Mouse (Mus musculus) E14TG2a.4 (cell line): Measurements from ENCODE around the gene Vwa3b.
A peak's percentile ranks its signal among the peaks of the same experiment; 100 is the strongest.

ENCODE experiments used
- H3K27me3 ChIP-seq: 2 replicates; pipeline ENCODE4 v1.6.1; 2014; ENCODE audit warnings: low read length, control low read depth; ENCODE audit not compliant: insufficient read depth
- H3K36me3 ChIP-seq: 2 replicates; pipeline ENCODE4 v1.6.1; 2014; ENCODE audit warnings: low read length, control low read depth; ENCODE audit not compliant: insufficient read depth
- H3K4me1 ChIP-seq: replicated peaks from 2 replicates; pipeline ENCODE4 v1.6.1; 2014; ENCODE audit warnings: low read depth, low read length, control low read depth
- H3K4me3 ChIP-seq: replicated peaks from 2 replicates; pipeline ENCODE4 v1.5.1; 2014; ENCODE audit warnings: mild to moderate bottlenecking, low read length
- H3K9me3 ChIP-seq: 2 replicates; pipeline ENCODE4 v1.6.1; 2014; ENCODE audit warnings: low read length, control low read depth
- CTCF ChIP-seq: conservative IDR thresholded peaks from 2 replicates; pipeline ENCODE4 v1.5.1; 2014; ENCODE audit warnings: low read length
- NANOG ChIP-seq: IDR thresholded peaks from 2 replicates; pipeline ENCODE4 v1.6.1; 2014; ENCODE audit warnings: borderline replicate concordance, low read length, mixed read lengths
- POU5F1 ChIP-seq: IDR thresholded peaks from 2 replicates; pipeline ENCODE4 v1.6.1; 2014; ENCODE audit warnings: low read length, borderline replicate concordance

The Vwa3b gene

GRCm38 (mm10) chr1:37030693-37031092 is 4.3 kb downstream of the Vwa3b start:
- H3K36me3 ChIP-seq: no peaks in the 10 kb centered on the region
- no peak overlapping the region for H3K4me3 ChIP-seq
- H3K27me3 ChIP-seq: peaks cover 14% of the 10 kb centered on the region
- TF ChIP-seq NANOG: no peak
- no peak for TF ChIP-seq POU5F1
- no peak for TF ChIP-seq CTCF
- peaks cover 39% of the 10 kb centered on the region for H3K4me1 ChIP-seq
- no peaks in the 10 kb centered on the region for H3K9me3 ChIP-seq

GRCm38 (mm10) chr1:37035879-37036278 is 9.5 kb downstream of the Vwa3b start:
- TF ChIP-seq NANOG (no peak), POU5F1 (no peak), CTCF (no peak)
- peaks cover 16% of the 10 kb centered on the region for H3K4me1 ChIP-seq
- no peaks in the 10 kb centered on the region for H3K27me3 ChIP-seq
- H3K36me3 ChIP-seq: no peaks in the 10 kb centered on the region
- no peaks in the 10 kb centered on the region for H3K9me3 ChIP-seq
- no peak overlapping the region for H3K4me3 ChIP-seq

GRCm38 (mm10) chr1:37041126-37041525 is 14.7 kb downstream of the Vwa3b start:
- no peaks in the 10 kb centered on the region for H3K27me3 ChIP-seq
- H3K4me3 ChIP-seq: no peak overlapping the region
- H3K9me3 ChIP-seq: no peaks in the 10 kb centered on the region
- TF ChIP-seq CTCF: no peak
- TF ChIP-seq POU5F1: no peak
- no peak for TF ChIP-seq NANOG
- peaks cover 37% of the 10 kb centered on the region for H3K4me1 ChIP-seq
- H3K36me3 ChIP-seq: no peaks in the 10 kb centered on the region

GRCm38 (mm10) chr1:37041856-37042255 is 15.5 kb downstream of the Vwa3b start:
- H3K4me1 ChIP-seq: peaks cover 40% of the 10 kb centered on the region
- no peaks in the 10 kb centered on the region for H3K27me3 ChIP-seq
- H3K36me3 ChIP-seq: no peaks in the 10 kb centered on the region
- H3K9me3 ChIP-seq: no peaks in the 10 kb centered on the region
- H3K4me3 ChIP-seq: no peak overlapping the region
- no peak for TF ChIP-seq NANOG
- no peak for TF ChIP-seq POU5F1
- no peak for TF ChIP-seq CTCF

DNA sequence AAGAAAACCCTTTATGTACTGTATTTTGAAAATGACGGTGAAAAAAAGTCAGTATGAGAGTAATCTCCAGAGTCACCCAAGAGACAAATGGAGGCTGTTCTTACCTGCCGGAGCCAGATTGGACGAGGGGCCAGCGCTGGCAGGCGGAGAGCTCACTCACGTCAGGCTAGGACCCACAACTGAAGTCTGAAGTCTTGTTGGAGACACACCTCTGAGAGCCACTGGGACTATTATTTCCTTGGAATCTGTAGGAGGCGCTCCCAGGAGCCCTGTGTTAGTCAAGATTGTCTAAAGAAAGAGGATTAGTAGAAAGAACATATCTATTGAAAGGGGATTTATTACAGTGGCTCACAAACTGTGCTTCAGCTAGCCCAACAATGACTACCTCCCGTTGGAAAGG is 16.4 kb downstream of the Vwa3b start:
- H3K27me3 ChIP-seq: no peaks in the 10 kb centered on the region
- peaks cover 2% of the 10 kb centered on the region; the same call in 1 of the 2 replicates for H3K9me3 ChIP-seq
- peak overlapping the region; percentile 49 for H3K4me3 ChIP-seq
- H3K36me3 ChIP-seq: no peaks in the 10 kb centered on the region
- no peak for TF ChIP-seq NANOG
- no peak for TF ChIP-seq CTCF
- TF ChIP-seq POU5F1: no peak
- H3K4me1 ChIP-seq: peaks cover 47% of the 10 kb centered on the region

DNA sequence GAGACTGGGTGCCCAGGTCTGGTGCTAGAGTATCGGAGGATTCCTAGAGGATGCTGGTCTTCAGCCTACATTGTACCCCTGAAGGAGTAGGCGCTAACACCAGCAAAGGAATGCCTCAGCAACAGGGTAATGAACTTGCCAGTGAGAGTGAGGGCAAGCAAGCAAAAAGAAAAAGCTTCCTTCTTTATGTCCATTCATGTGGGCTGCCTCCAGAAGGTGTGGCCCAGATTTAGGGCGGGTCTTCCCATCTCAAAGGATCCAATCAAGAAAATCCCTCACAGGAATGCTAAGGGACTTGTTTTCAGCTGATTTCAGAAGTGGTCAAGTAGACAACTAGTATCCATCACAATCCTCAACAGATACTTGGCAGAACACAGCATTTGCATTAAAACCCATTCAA is 16.8 kb downstream of the Vwa3b start:
- peak overlapping the region; percentile 49; the same call in 1 of the 2 replicates for H3K4me3 ChIP-seq
- peaks cover 5% of the 10 kb centered on the region; the same call in 1 of the 2 replicates for H3K9me3 ChIP-seq
- no peak for TF ChIP-seq POU5F1
- no peak for TF ChIP-seq CTCF
- no peak for TF ChIP-seq NANOG
- H3K36me3 ChIP-seq: no peaks in the 10 kb centered on the region
- peaks cover 50% of the 10 kb centered on the region for H3K4me1 ChIP-seq
- H3K27me3 ChIP-seq: no peaks in the 10 kb centered on the region

- peaks cover 69% of the 10 kb centered on the region for H3K4me1 ChIP-seq
- TF ChIP-seq NANOG (no peak), POU5F1 (no peak), CTCF (no peak)
Measured at GRCm38 (mm10) chr1:37045472-37045871, 19.1 kb downstream of the Vwa3b start.

DNA sequence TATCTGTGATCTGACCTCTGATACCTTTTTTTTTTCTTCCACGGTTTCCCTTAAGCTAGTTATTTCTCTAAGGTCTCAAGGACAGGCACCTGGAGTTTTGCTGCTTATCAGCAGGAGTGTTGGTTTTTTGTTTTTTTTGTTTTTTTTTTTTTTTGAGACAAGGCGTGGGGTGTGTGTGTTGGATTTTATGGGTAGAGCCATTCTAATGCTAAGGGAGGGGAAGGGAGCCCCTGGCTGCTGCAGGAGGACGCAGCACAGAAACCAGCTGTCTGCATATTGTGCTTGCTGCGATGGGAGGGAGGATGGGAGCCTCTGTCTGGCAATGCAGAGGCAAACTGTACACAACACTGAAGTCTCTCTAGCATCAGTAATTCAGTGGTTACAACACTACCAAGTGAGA is 22.8 kb downstream of the Vwa3b start:
- peaks cover 50% of the 10 kb centered on the region for H3K4me1 ChIP-seq
- H3K27me3 ChIP-seq: no peaks in the 10 kb centered on the region
- H3K36me3 ChIP-seq: no peaks in the 10 kb centered on the region
- H3K9me3 ChIP-seq: peaks cover 5% of the 10 kb centered on the region; the same call in 1 of the 2 replicates
- H3K4me3 ChIP-seq: no peak overlapping the region
- no peak for TF ChIP-seq CTCF
- 0 out of 2 replicates have a peak, but pooled peaks have one; percentile 9 for TF ChIP-seq POU5F1

More at GRCm38 (mm10) chr1:37045472-37045871, 19.1 kb downstream of the Vwa3b start:
- H3K4me3 ChIP-seq: no peak overlapping the region
- no peaks in the 10 kb centered on the region for H3K36me3 ChIP-seq
- no peaks in the 10 kb centered on the region for H3K27me3 ChIP-seq
- H3K9me3 ChIP-seq: peaks cover 5% of the 10 kb centered on the region; the same call in 1 of the 2 replicates

- H3K36me3 ChIP-seq: no peaks in the 10 kb centered on the region
- TF ChIP-seq CTCF (no peak), POU5F1 (no peak), NANOG (no peak)
- 0 out of 2 replicates have a peak, but pooled peaks cover 7% of the 10 kb centered on the region for H3K9me3 ChIP-seq
- H3K4me3 ChIP-seq: no peak overlapping the region
- H3K27me3 ChIP-seq: no peaks in the 10 kb centered on the region
- H3K4me1 ChIP-seq: peaks cover 25% of the 10 kb centered on the region
Measured at GRCm38 (mm10) chr1:37053691-37054090, 27.3 kb downstream of the Vwa3b start.
